Mouse (Mus musculus) spleen, adult 12 weeks (tissue): ENCODE data around the gene Cadm4.
A peak's percentile ranks its signal among the peaks of the same experiment; 100 is the strongest.
"Not testable (repeated sequence)": the region's sequence is repeated elsewhere in the genome, so short reads cannot be mapped to it uniquely, and the experiment has no call there.

Source experiments
- DNase-seq: peaks from one replicate; pipeline ENCODE4 v3.0.0; 2022; ENCODE audit warnings: low spot score

Gene Cadm4

GRCm38 (mm10) chr7:24501492-24501891 lies 19.7 kb downstream of the Cadm4 start:
- DNase-seq, result peak; percentile 21

DNA sequence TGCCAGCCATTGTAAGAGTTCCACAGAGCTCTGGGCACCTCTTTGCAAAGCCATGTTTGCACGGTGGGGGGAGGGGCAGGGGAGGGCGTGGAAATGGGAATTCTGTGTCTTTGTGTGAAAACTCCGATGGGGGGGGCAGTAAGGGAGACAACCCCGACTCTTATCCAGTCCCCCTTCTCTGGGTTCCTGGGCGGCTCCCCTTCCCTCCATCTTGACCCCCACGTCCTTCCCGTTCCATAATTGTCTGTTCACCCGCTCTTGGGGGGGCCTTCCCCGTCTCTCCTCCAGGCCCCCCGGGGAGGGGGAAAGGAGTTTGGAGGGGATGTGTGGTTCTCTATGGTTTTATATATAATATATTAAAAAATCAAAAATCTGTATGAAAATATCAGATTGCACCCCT lies 22.2 kb downstream of the Cadm4 start:
- DNase-seq, result no peak

DNA sequence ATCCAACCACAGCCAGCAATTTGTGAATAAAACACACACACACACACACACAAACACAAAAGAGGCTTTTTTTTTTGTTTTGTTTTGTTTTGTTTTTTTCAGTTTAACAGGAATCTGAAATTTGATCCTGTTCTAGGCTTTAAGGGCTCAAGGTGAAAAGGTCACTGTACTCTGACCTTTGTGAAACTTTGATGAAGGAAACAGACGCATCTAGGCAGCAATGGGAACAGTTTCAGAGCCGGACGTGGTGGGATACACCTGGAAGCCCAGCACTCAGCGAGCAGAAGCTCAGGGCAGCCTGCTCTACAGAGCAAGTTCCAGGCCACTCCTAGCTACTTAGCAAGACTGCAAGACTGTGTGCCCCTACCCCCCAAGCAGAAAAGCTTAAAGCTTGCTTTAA lies 23.0 kb downstream of the Cadm4 start:
- DNase-seq, result no peak

DNA sequence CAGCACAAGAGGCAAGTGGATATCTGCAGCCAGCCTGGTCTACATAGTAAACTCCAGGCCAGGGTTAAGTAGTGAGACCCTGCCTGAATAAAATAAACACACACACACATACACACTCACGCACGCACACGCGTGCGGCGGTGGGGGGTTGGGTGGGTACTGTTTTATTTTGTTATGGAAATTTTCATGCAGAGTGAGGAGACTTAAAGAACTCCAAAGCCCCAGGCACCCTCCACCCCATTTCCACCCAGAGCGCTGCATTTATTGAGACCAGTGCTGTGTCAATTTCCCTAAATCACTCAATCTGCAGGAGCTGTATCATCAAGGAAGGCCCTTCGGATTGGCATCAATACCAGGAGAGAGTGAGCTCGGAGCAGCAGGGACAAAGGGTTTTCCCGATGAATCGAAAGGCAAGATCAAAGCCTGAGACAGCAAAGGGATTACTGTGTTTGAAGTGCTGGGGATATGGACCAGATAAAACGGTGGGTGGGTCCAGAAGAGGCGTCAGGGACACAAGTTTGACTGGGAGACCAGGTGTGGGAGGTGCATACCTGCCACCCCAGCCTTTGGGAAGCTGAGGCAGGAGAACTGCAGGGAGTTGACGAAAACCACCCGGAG lies 23.7 kb downstream of the Cadm4 start:
- DNase-seq, result no peak

DNA sequence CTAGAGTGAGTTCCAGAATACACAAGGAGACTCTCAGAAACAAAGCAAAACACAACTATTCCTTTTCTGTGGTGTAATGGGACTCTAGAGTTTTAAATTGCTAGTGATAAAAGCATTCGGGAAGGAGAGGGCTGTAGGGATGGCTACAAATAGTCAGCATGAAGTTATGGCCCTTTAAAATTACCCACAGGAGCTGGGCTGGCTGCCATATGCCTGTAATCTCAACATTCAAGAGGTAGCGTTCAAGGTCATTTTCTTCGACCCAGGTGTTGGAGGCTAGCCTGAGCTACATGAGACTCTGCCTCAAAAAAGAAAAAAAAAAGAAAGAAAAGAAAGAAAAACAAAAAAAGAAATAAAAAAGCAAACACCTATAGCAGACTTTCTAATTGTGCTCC lies 24.2 kb downstream of the Cadm4 start:
- DNase-seq, result no peak

- DNase-seq, result no peak
Measured at GRCm38 (mm10) chr7:24506476-24506837, 24.6 kb downstream of the Cadm4 start.

DNA sequence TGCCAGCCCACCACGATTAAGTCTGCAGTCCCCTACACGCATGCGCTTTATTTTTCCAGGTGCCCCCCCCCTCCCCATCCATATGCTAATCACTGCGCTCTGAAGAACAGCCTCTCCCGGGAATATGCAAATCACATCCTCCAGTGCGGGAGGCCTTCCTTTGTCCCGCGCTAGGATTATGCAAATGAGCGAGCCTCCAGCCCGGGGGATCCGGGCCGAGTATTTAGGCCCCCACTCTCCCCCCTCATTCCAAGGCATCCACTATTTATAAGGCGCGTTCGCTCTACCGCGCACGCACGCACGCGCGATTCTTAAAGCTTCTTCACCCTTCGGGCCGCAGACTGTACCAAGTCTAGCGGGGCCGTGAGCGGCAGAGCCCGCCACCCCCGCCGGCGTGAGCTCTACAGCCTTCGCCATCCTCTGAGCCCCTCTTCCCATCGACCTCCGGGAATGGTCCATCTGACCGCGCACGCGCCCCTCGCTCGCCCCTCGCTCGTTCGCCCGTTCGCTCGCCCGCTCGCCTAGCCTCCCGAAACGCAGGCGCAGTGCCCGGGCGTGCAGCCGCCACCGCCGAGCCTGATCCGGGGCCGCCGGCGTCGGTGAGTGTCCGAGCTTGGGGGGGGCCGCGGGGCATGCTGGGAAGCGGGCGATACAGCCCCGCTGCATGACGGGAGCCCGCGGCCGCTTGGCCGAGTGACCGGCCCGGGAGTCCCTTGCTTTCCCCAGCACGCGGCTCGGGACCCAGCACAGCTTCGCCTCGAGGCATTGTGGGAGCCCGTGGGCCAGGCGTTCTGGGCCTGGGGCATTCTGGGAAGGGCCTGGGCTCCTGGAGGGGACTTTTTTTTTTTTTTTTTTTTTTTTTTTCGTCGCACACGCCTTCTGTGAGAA lies 25.3 kb downstream of the Cadm4 start, which contains the start of gene Zfp428:
Zfp428 (plus strand) TSS at position 169 of the 888 bp plus-strand sequence.
- peak; percentile 40 for DNase-seq

GRCm38 (mm10) chr7:24507726-24508114 lies 25.9 kb downstream of the Cadm4 start:
- DNase-seq, result no peak

DNA sequence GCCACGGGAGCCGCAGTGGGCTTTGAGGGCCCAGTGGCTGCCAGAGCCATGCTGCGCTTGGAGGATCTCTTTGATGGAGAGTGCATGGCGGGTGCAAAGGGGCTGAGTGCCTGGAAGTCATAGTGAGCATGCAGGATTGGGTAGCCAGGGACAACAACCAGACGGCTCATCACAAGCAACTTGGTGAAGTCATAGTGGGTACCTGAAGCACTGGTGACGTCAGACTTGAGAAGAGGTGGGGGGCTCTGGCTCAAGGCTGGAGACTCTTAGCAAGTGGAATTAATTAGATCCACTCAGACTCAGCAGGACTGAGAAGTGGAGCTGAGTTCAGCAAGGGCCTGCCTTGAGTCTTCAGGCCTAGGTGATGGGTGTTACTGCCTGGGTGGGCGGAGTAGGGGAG lies 30.5 kb downstream of the Cadm4 start, which contains the start of gene AC161166.1:
AC161166.1 (minus strand) TSS at position 101 of the 400 bp plus-strand sequence.
- DNase-seq, result no peak

GRCm38 (mm10) chr7:24516319-24516718 lies 34.5 kb downstream of the Cadm4 start:
- not testable (repeated sequence) for DNase-seq

DNA sequence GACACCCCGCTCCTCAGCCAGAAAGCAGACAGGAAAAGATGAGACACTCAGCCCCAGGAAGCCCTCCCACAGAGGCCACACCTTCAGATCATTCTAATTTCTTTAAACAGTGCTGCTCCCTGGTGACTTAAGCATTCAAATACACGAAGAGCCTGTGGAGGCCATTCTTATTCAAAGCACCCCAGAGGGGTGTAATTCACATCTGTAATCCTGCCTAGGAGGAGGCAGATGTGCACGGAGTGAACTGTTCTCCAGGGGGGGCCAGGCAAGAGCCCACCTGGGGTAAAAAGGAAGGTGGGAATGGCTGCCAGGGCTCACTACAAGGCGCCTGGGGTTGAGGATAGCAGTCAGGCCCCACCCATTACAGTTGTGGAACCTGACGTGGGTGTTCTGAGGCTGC lies 35.3 kb downstream of the Cadm4 start:
- DNase-seq, result no peak

- DNase-seq, result no peak
Measured at GRCm38 (mm10) chr7:24517654-24518053, 35.8 kb downstream of the Cadm4 start.

- no peak for DNase-seq
Measured at GRCm38 (mm10) chr7:24519130-24519529, 37.3 kb downstream of the Cadm4 start.

DNA sequence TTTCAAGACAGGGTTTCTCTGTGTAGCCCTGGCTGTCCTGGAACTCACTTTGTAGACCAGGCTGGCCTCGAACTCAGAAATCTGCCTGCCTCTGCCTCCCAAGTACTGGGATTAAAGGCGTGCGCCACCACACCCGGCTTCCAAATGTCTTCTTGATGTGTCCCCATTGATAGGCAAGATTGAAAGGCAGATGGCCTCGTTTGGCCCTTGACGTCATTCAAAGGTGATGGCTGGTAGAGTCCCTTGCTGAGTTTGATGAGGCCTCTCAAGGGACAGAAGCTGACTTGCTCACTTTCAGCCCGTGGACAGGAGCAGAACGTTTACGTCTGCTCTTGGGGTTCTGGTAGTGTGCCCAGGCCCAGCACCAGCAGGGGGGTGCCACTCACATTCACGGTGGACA lies 38.2 kb downstream of the Cadm4 start:
- DNase-seq, result not testable (repeated sequence)

GRCm38 (mm10) chr7:24522805-24523204 lies 41.0 kb downstream of the Cadm4 start:
- DNase-seq, result no peak

GRCm38 (mm10) chr7:24523723-24524122 lies 41.9 kb downstream of the Cadm4 start:
- DNase-seq, result no peak

DNA sequence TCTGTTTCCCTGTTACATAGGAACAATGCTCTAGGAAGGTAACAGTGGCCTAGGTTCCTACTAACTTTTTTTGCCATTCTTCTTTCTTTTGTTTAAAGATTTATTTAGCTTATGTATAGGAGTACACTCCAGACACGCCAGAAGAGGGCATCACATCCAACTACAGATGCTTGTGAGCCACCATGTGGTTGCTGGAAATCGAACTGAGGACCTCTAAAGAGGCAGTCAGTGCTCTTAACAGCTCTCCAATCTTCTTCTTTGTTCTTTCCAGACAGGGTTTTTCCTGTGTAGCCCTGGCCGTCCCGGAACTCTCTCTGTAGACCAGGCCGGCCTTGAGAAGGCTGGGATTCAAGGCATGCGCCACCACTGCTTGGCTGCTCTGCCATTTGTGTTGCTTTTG lies 43.2 kb downstream of the Cadm4 start:
- DNase-seq, result no peak

GRCm38 (mm10) chr7:24525686-24526420 lies 44.0 kb downstream of the Cadm4 start:
- DNase-seq, result no peak

GRCm38 (mm10) chr7:24528861-24529260 lies 47.0 kb downstream of the Cadm4 start:
- DNase-seq, result no peak

DNA sequence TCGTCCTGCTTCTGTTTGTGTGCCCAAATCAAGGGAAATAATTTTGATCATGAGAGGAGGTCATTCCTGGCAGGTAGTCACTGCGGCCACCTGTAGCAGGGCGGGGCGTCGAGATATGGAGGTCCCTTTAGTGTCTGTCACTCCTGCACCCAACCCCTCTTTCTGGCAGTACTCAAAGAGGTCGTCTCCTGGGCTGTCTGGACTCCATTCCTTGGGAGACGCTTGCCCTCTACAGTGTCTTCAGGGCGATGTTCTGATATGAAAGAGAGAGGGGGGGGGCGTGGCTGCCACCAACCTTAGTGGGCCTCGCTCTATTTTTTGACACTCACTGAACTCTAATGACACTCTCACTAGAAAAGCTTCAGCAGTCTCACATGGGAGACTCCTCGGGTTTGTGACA lies 47.8 kb downstream of the Cadm4 start:
- no peak for DNase-seq

GRCm38 (mm10) chr7:24530062-24530931 lies 48.5 kb downstream of the Cadm4 start, which contains the start of gene Irgq:
Gene Irgq, plus strand, starts transcription at chr7:24530689.
- peak; percentile 90 for DNase-seq
